Comparison of ENCODE assay signal across 25 mouse cellular contexts in genomic region chr2:4608253-4608652, GRCm38 (mm10). TPM values are rescaled to one million over a fixed set of nuclear protein-coding genes. Genes with fewer than 3 reads are reported as not detected.
A peak's percentile ranks its signal among the peaks of the same experiment; 100 is the strongest.
DNase-seq lines count a peak whose midpoint lies in the region; ATAC-seq and TF ChIP-seq lines count a peak whose summit lies in the region.
"Had no signal": no experiment of that assay in that cellular context is flagged by ENCODE, and none has a peak within 500 bp of the region (broad histone marks: within the 10 kb centered on the region; RNA-seq: fewer than 3 reads in every experiment).

No protein-coding gene starts in this region.

- no peak overlapping the region for H3K4me2 ChIP-seq in forebrain, embryonic 14.5 days (ENCODE audit: low read length)
- H3K4me2 ChIP-seq in limb, embryonic 12.5 days = no peak overlapping the region
- H3K4me2 ChIP-seq: intestine, embryonic 15.5 days; liver, embryonic 15.5 days; lung, embryonic 14.5 days; stomach, embryonic 15.5 days had no signal

- no peak overlapping the region for H3K4me3 ChIP-seq in forebrain, embryonic 14.5 days (ENCODE audit: low read depth, low read length)
- no peak overlapping the region for H3K4me3 ChIP-seq in forebrain, embryonic 10.5 days
- H3K4me3 ChIP-seq in layer of hippocampus, adult 2 months = no peak overlapping the region
- no peak overlapping the region for H3K4me3 ChIP-seq in limb, embryonic 12.5 days (replicated peaks)
- H3K4me3 ChIP-seq: intestine, embryonic 15.5 days; liver, embryonic 15.5 days; midbrain, embryonic 10.5 days; stomach, embryonic 15.5 days had no signal

- no peaks in the 10 kb centered on the region for H3K9me3 ChIP-seq in forebrain, embryonic 14.5 days (replicated peaks; ENCODE audit: control insufficient read depth, low read length)
- no peaks in the 10 kb centered on the region for H3K9me3 ChIP-seq in forebrain, embryonic 10.5 days
- no peaks in the 10 kb centered on the region for H3K9me3 ChIP-seq in limb, embryonic 12.5 days
- H3K9me3 ChIP-seq: intestine, embryonic 15.5 days; liver, embryonic 15.5 days; midbrain, embryonic 10.5 days; stomach, embryonic 15.5 days had no signal

- H3K9ac ChIP-seq in forebrain, embryonic 14.5 days (ENCODE audit: low read length) = no peak overlapping the region
- H3K9ac ChIP-seq in limb, embryonic 12.5 days (replicated peaks) = no peak overlapping the region
- H3K9ac ChIP-seq: intestine, embryonic 15.5 days; liver, embryonic 15.5 days; lung, embryonic 14.5 days; stomach, embryonic 15.5 days had no signal

- peak; percentile 17 for DNase-seq in forebrain, embryonic 14.5 days (ENCODE audit: low spot score)
- no peak for DNase-seq in forebrain, embryonic 10.5 days (ENCODE audit: extremely low spot score, low spot score)
- DNase-seq in layer of hippocampus, adult 2 months (ENCODE audit: low spot score in 2 of 2) = no peak
- DNase-seq in layer of hippocampus, adult 18-20 months (ENCODE audit: low spot score in 2 of 2) = no peak
- peak; percentile 44 for DNase-seq in brain, embryonic 14.5 days (ENCODE audit: low read depth)
- no peak for DNase-seq in lung, postnatal 10 days
- DNase-seq in kidney, adult 9 months = no peak
- DNase-seq: adrenal gland, postnatal 25 days; cerebellum, adult 8-10 months; cerebellum, postnatal 25 days; embryo, embryonic 11 days; heart, postnatal 14 days; kidney, adult 2 months; kidney, postnatal 4 days; layer of hippocampus, adult 9-11 months; lung, embryonic 14.5 days; right cerebral cortex, postnatal 25 days; thymus, postnatal 14 days had no signal

- no peak for TF ChIP-seq POLR2A in brain, embryonic 14.5 days (IDR thresholded peaks at IDR 0.05; ENCODE audit: borderline replicate concordance, extremely low read depth, insufficient read depth, insufficient read length, poor library complexity, severe bottlenecking)

- no peak for ATAC-seq in forebrain, embryonic 14.5 days
- no peak for ATAC-seq in limb, embryonic 12.5 days (ENCODE audit: insufficient number of reproducible peaks, insufficient read depth, low FRiP score, low TSS enrichment, low read depth)
- ATAC-seq: hindbrain, postnatal 0 days; intestine, embryonic 15.5 days had no signal

- no peak overlapping the region for H3K27ac ChIP-seq in forebrain, embryonic 14.5 days (ENCODE audit: low read depth, low read length)
- no peak overlapping the region for H3K27ac ChIP-seq in forebrain, embryonic 10.5 days
- peak overlapping the region; percentile 46; the same call in 1 of the 2 replicates for H3K27ac ChIP-seq in layer of hippocampus, adult 2 months
- H3K27ac ChIP-seq in limb, embryonic 12.5 days = peak overlapping the region; percentile 66; the same call in 1 of the 2 replicates
- H3K27ac ChIP-seq: hindbrain, postnatal 0 days; intestine, embryonic 15.5 days; kidney, postnatal 0 days; liver, embryonic 15.5 days; midbrain, embryonic 10.5 days; stomach, embryonic 15.5 days had no signal

- H3K36me3 ChIP-seq in forebrain, embryonic 14.5 days (ENCODE audit: control insufficient read depth, insufficient read depth, low read length) = peaks cover 98% of the 10 kb centered on the region
- peaks cover 100% of the 10 kb centered on the region for H3K36me3 ChIP-seq in forebrain, embryonic 10.5 days (replicated peaks)
- peaks cover 100% of the 10 kb centered on the region for H3K36me3 ChIP-seq in limb, embryonic 12.5 days

- peak; percentile 37 for TF ChIP-seq CTCF in layer of hippocampus, adult 2 months (conservative IDR thresholded peaks at IDR 0.05)
- no peak for TF ChIP-seq CTCF in brain, embryonic 14.5 days (IDR thresholded peaks at IDR 0.05; ENCODE audit: borderline replicate concordance, extremely low read depth, insufficient read depth, insufficient read length)

- no peaks in the 10 kb centered on the region for H3K4me1 ChIP-seq in forebrain, embryonic 14.5 days (ENCODE audit: control insufficient read depth, insufficient read depth, low read length)
- H3K4me1 ChIP-seq in forebrain, embryonic 10.5 days = no peaks in the 10 kb centered on the region
- 0 out of 2 replicates have a peak, but pooled peaks cover 10% of the 10 kb centered on the region for H3K4me1 ChIP-seq in limb, embryonic 12.5 days (replicated peaks)
- H3K4me1 ChIP-seq: intestine, embryonic 15.5 days; liver, embryonic 15.5 days; midbrain, embryonic 10.5 days; stomach, embryonic 15.5 days had no signal

- H3K27me3 ChIP-seq in forebrain, embryonic 14.5 days (replicated peaks; ENCODE audit: control insufficient read depth, insufficient read depth, low read length) = no peaks in the 10 kb centered on the region
- H3K27me3 ChIP-seq in forebrain, embryonic 10.5 days (ENCODE audit: poor library complexity, severe bottlenecking) = no peaks in the 10 kb centered on the region
- no peaks in the 10 kb centered on the region for H3K27me3 ChIP-seq in limb, embryonic 12.5 days
- H3K27me3 ChIP-seq: intestine, embryonic 15.5 days; liver, embryonic 15.5 days; stomach, embryonic 15.5 days had no signal

- WGBS in forebrain, embryonic 14.5 days = 59% methylated on average over 3 of the region's 3 CpGs
- 86% methylated on average over 3 of the region's 3 CpGs for WGBS in forebrain, embryonic 10.5 days
- WGBS in limb, embryonic 12.5 days = 63% methylated on average over 3 of the region's 3 CpGs

RNA-seq across cellular contexts. Expression of gene Prpf18, which starts 43.7 kb away (rescaled TPM):
- 46.8 and 53.1 TPM in 2 replicates for polyA plus RNA-seq in forebrain, embryonic 14.5 days (2014; fragmentation: Nextera tagmentation; extraction: Ambion mirVana)
- 39.5 and 41.0 TPM in 2 replicates for polyA plus RNA-seq in forebrain, embryonic 10.5 days (2016; fragmentation: Nextera tagmentation; extraction: Ambion mirVana)
- 10 to 100 TPM; 48.2 to 50.4 TPM for total RNA-seq in layer of hippocampus, adult 2 months (2021)
- total RNA-seq in layer of hippocampus, adult 18-20 months (2021) = 10 to 100 TPM; 50.4 to 52.7 TPM
- 37.2 and 40.7 TPM in 2 replicates for polyA plus RNA-seq in brain, embryonic 14.5 days (2012; rRNA removed)
- 42.7 and 44.6 TPM in 2 replicates for polyA plus RNA-seq in limb, embryonic 12.5 days (2016; fragmentation: Nextera tagmentation; extraction: Ambion mirVana)

Comparison
In these comparisons a context has a peak if more than half of its experiments do, and no peak if none do; other contexts are left out.
1. DNase-seq: peak in forebrain, embryonic 14.5 days (single experiment) and brain, embryonic 14.5 days (single experiment); none in forebrain, embryonic 10.5 days (single experiment), layer of hippocampus, adult 2 months (0 of 2), layer of hippocampus, adult 18-20 months (0 of 2), lung, postnatal 10 days (single experiment) and kidney, adult 9 months (single experiment).
2. H3K27ac ChIP-seq: peak in layer of hippocampus, adult 2 months (single experiment) and limb, embryonic 12.5 days (single experiment); none in forebrain, embryonic 14.5 days (single experiment) and forebrain, embryonic 10.5 days (single experiment).